Mouse (Mus musculus): ENCODE data around the gene Siah3.
A peak's percentile ranks its signal among the peaks of the same experiment; 100 is the strongest.

Gene Siah3

DNA sequence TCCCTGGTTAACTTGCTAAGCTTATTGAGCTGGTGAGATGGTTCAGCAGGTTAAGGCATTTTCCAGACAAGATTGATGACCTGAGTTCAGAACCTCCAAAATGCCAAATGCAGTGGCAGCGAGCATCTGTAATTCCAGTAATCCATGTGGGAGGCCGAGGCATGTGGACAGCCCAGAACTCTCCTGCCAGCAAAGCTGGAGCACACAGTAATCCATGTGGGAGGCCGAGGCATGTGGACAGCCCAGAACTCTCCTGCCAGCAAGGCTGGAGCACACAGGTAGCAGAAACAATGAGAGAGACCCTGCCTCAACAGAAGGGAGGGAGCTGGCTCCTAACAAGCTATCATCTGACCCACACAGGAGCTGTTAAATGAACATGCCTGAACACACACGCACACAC is 13.2 kb downstream of the Siah3 start:
- no peak for DNase-seq

- no peak for DNase-seq
These were observed 17.5 kb downstream of the Siah3 start for GRCm38 (mm10) chr14:75473061-75473930.

GRCm38 (mm10) chr14:75475887-75476286 is 20.1 kb downstream of the Siah3 start:
- no peak for DNase-seq

DNA sequence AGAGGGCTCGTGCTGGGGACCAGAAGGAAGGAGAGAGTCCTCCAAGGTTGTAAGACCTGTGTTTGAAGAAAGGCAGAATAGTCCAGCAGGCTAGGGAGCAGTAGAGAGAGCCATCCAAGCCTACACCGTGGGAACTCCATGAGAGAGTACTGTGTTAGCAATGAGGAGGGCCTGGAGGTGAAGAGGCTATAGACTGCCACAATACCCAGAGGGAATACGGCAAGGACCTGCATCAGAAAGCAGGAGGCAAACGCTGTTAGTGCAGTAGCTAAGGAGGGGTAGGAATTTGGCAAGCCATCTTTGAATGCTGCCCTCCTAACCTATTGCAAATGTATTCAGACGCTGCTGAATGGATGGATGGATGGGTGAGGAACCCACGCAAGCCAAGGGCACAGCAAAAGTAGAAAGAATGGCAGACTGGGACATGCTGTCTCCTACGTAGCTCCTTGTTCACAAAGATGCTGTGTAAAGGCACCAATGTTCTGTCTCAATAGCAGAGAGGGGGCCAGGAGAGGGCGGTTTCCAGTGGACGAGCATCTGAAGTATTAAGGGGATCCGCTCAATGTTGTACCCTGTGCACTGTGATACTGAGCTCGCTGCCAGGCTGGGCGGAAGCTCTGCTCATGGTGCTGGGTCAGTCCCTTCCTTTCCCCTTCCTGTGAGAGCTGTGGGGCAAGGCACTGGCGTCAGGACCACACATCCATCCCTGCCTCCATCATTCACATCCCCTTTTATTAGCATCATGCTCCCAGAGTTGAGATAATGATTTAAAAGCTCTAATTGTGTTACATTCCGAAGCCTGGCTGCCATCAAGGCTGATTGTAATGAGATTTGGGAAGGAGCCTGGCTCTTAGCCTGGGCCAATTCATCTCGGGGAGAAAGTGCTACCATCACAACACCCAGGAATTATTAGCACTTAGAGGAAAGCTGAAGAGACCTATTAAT is 26.7 kb downstream of the Siah3 start:
- DNase-seq, result no peak

DNA sequence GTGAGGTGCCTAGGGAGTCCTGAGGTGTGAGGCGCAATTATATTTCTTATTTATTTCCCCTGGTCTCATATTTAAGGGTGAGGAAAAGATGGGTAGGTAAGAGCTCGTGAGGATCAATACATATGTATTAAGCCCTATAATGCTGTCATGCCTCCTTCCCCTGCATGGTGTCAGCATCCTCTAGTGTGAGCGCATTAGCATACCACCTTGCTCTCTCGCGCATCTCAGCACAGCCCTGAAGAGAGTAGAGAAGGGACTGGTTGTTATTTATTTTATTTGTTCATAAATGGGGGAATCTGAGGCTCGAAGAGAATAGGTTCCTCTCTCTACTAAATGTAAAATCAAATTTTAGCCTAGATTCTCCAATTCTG is 27.4 kb downstream of the Siah3 start:
- DNase-seq, result no peak

GRCm38 (mm10) chr14:75487932-75488331 is 32.1 kb downstream of the Siah3 start:
- DNase-seq, result no peak

DNA sequence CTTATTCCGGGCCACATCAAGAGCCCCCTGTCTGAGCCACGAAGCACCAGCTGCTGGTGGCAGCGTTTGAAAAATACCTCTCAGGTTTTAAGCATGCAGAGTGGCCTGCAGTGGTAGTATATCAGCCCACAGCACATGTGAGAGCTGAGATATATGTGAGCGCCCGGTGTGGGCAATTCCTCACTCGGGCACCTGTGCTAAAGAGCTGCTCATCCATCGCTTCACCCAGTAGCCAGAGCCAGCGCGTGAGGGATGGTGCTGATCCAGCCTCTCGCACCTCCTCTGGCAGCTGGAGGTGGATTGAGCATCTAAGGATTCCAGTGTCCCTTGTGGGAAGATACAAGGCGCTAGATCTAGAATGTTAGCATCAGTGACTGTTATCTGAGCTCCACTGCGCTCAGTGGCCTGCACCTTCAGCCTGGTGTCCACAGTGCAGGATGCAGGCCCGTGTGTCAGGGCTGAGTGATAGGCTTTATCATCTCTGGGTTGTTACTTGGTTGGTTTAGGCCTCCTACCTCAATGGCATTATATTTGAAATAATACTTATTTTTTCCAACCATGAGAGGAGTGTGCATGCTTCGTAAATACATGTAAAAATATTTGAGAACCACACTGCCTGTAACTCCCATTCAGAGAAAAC is 37.9 kb downstream of the Siah3 start:
- DNase-seq, result no peak

DNA sequence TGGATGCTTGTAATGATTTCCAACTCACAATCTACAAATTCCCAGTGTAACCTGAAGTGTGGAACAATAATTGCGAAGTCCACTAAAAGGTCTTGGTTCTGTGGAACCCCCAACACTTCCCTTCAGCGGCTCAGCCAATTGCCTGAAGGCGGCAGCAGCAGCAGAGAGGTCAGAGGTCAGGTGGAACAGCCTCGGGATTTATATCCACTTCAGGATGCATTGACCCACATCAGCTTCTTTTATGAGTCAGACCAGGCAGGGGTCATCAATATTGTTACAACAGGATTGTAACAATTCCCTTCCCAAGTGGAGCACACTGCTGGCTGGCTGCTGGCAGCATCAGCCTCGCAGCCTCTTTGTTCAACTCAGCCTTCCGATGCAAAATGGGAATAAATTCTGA is 39.1 kb downstream of the Siah3 start:
- DNase-seq, result no peak

DNA sequence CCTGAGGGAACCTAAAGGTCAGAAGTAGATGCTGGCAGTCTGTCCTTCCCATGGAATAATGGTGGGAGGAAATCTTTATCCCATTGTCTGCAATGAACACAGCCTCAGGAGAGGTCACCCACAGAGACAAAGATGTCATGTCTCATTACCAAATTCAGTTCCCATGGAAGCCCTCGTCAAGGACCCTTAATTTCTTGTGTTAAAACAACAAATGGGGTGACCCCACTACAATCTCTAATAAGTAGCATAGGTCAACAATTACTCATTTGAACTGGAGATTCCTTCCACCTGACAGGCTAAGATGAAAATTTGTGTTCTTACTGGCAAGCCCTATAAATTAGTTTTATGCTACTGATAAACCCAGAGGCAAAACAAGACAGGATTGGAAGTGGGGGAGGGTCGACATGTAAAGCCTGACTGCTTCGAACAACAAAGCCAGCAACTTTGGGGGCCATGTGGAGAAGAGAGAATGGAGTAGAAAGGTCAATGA is 45.8 kb downstream of the Siah3 start:
- DNase-seq, result no peak

GRCm38 (mm10) chr14:75502446-75502845 is 46.7 kb downstream of the Siah3 start:
- no peak for DNase-seq

DNA sequence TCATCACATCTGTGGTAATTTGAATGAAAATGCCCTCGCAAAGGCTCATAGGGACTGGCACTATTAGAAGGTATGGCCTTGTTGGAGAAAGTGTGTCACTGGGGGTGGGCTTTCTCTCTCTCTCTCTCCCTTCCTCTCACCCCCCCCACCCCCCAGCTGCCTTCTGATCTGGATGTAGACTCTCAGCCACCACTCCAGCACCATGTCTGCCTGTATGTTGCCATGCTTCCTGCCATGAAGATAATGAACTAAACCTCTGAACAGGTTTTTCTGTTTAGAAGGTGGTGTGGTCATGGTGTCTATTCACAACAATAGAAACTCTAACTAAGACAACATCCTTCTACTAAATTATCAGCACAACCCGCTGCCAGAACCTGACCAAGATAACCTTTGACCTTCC is 48.5 kb downstream of the Siah3 start:
- no peak for DNase-seq

- no peak for DNase-seq
These were observed 49.5 kb downstream of the Siah3 start for GRCm38 (mm10) chr14:75505126-75505840.

DNA sequence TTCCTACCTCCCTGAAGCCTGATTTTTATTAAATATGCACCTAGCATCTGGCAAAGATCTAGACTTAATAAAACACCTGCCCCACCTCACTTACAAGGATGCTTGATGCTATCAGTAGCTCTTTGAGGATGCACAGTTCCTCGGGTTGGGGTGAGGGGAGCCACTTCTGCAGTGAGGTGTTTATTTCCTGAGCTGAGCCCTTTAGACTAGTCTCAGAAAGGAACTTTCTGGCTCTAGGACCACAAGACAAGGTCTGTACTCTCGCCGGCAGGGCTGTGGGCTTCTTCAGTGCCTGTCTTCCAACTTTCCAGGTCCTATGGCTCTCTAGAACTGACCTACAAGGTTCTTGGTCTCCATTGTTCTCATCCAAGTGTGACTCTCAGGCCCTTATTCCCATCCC is 50.5 kb downstream of the Siah3 start:
- no peak for DNase-seq

DNA sequence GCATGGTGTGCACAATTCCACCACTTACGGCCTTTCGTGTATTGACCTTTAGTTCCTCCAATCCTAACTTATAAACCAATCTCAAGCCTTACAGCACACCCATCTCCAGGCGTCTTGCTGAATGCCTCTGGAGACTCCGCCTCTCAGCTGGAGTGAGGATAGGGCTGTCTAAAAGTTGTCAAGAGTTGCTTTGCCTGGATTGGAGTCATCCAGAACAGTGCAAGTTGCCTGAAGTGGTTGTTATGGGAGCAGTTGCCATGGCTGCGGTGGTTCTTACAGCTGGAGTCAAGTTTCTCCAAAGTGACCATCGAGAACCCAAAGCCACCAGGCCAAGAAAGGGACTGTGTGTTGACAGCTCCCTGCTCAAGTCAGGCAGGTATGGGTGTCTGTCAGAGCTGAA is 54.3 kb downstream of the Siah3 start:
- no peak for DNase-seq

DNA sequence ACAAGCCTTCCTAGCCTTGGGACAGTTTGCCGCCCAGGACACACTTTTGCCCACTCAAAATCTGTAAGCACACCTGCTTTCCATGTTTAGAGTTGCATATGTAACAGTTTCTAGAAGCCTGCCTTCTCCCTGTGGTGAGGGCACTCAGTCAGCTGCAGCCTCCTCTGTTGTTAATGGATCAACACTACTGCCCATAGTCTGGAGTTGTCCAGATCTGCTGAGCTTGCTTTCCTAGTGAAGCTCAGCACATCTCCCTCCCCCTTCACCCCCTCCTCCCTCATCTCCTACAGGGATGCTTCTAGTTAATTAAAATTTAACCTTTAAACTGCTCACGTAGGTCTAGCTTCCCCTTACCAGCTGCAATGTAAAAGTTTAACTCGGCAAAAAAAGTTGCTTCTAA is 57.2 kb downstream of the Siah3 start:
- DNase-seq, result no peak

- DNase-seq, result no peak
These were observed 60.4 kb downstream of the Siah3 start for GRCm38 (mm10) chr14:75516161-75516560.

- no peak for DNase-seq
These were observed 61.3 kb downstream of the Siah3 start for GRCm38 (mm10) chr14:75516917-75517595.

- no peak for DNase-seq
These were observed 62.6 kb downstream of the Siah3 start for GRCm38 (mm10) chr14:75518196-75518887.

DNA sequence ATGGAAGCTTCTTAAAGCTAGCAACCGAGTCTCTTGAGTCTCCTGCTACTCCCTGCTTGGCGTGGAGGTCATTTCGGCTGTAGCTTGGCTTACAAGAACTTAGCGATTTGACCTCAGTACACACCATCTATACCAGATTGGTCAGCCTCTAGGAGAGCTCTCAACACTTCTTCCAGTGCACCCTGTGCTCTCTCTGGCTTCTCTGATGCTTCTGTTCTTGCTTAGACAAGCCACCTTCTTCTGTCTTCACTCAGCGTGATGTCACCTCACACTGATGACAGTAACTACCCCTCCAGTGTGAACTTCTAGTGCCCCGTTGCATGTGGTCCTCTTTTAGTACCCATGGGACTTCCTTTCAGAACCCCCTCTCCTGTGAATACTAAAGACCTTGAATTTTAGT is 63.1 kb downstream of the Siah3 start:
- no peak for DNase-seq

DNA sequence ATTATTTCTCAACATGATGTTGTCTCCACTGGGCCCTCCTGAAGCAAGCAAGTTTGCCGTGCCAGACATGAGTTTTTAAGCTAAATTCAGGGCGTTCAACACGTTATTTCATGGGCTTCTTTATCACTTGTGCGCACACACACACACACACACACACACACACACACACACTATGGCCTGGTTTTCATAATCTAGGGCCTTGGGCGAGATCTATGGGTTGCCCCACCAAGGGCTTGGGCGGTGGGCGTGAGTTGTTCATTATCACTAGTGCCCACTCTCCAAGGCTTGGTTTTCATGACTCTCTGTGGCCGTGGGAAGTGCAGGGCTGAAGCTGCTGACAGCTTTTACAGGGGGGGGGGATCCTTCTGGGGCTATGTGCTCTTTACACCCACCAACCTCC is 63.9 kb downstream of the Siah3 start:
- peak; percentile 19 for DNase-seq

DNA sequence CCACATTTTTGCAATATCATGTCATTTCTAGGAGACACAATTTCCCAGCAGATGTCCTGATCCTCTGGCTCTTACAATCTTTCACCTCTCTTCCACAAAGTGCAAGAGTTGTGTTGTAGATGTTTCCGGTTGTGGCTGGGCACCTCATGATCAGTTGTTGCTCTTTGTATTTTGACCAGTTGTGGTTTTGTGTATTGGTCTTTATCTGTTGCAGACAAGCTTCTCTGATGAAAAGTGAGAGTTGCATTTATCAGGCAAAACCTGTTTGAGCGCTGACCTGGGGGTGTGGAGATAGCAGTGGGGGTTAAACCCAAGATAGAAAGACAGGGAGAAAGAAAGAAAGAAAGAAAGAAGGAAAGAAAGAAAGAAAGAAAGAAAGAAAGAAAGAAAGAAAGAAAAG is 68.9 kb downstream of the Siah3 start:
- peak; percentile 67 for DNase-seq
